Mouse (Mus musculus) intestine, embryonic 14.5 days (tissue): ENCODE data around the gene Eif2b1. TPM values are rescaled to one million over a fixed set of nuclear protein-coding genes. Genes with fewer than 3 reads are reported as not detected.

Experiments used
- polyA plus RNA-seq: library from polyadenylated mRNA; unstranded; fragments of >200 nt; fragmentation: Nextera tagmentation; extraction: Ambion mirVana; gene quantifications from 2 replicates; pipeline ENCODE4 v1.2.1, GENCODE M21; 2014

Eif2b1 gene
- polyA plus RNA-seq, 1 experiment from 2014 or later, result 99.6 TPM

Other genes starting within 250 kb of the Eif2b1 start
- gene Cdk2ap1, start 216.0 kb downstream of the Eif2b1 start, polyA plus RNA-seq, result 58.7 and 59.5 TPM in 2 replicates
- 92.7 and 93.5 TPM in 2 replicates for gene Sbno1, start 153.1 kb downstream of the Eif2b1 start, polyA plus RNA-seq
- 52.3 and 57.7 TPM in 2 replicates for gene Kmt5a, start 139.2 kb downstream of the Eif2b1 start, polyA plus RNA-seq
- gene Rilpl2, start 100.8 kb downstream of the Eif2b1 start, polyA plus RNA-seq, result 37.2 and 38.8 TPM in 2 replicates
- 10.7 and 11.2 TPM in 2 replicates for gene Snrnp35, start 96.0 kb downstream of the Eif2b1 start, polyA plus RNA-seq
- gene Rilpl1, start 47.7 kb downstream of the Eif2b1 start, polyA plus RNA-seq, result 14.9 and 16.6 TPM in 2 replicates
- 530 and 550 TPM in 2 replicates for gene Tmed2, start 38.4 kb downstream of the Eif2b1 start, polyA plus RNA-seq
- gene Ddx55, start 26.3 kb downstream of the Eif2b1 start, polyA plus RNA-seq, result 15.2 and 16.1 TPM in 2 replicates
- 75.5 and 84.2 TPM in 2 replicates for gene Gtf2h3, start within 50 bp of the Eif2b1 start, polyA plus RNA-seq
- gene Atp6v0a2, start 49.4 kb upstream of the Eif2b1 start, polyA plus RNA-seq, result 44.0 and 46.6 TPM in 2 replicates
- gene Dnah10, start 146.0 kb upstream of the Eif2b1 start, polyA plus RNA-seq, result 0.11 TPM in 2 replicates